Mouse (Mus musculus) CH12.LX (cell line): Measurements from ENCODE around the gene Fosl1.
A peak's percentile ranks its signal among the peaks of the same experiment; 100 is the strongest.

Source experiments
- JUND ChIP-seq: conservative IDR thresholded peaks from 2 replicates; pipeline ENCODE4 v1.6.1; 2011; ENCODE audit warnings: low read depth, low read length, improper control_type of control experiment
- MAX ChIP-seq: IDR thresholded peaks from 2 replicates; pipeline ENCODE4 v1.6.1; 2011; ENCODE audit warnings: low read length, improper control_type of control experiment
- POLR2AphosphoS2 ChIP-seq: IDR thresholded peaks from 2 replicates; pipeline ENCODE4 v1.6.1; 2011; ENCODE audit warnings: low read depth, low read length, improper control_type of control experiment
- SMC3 ChIP-seq: IDR thresholded peaks from 2 replicates; pipeline ENCODE4 v1.6.1; 2011; ENCODE audit warnings: low read depth, low read length, improper control_type of control experiment
- UBTF ChIP-seq: IDR thresholded peaks from 2 replicates; pipeline ENCODE4 v1.6.1; 2012; ENCODE audit warnings: low read depth, mild to moderate bottlenecking, inconsistent platforms, low read length, improper control_type of control experiment, moderate library complexity

DNA sequence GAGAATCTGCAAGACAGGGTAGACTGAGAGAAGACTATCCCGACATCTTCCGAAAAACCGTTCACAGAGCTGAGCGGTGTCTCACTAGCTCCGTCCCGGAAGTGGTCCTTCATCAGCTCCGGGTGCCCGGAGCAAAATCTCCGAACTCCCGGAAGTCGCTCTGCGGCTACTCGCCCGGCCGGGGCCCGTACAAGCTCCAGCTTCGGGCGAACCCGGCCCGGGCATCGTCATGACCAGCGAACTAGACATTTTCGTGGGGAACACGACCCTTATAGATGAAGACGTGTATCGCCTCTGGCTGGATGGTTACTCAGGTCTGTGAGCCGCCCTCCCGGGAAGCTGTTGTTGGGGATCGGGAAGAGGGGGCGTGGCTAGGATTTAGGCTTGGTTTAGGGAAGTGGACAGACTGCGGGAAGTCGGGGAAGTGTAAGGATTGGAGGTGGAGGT, 13.1 kb downstream of the Fosl1 start, which contains the start of gene Fibp:
- no peak for TF ChIP-seq MAX
- peak; percentile 95 for TF ChIP-seq UBTF
- TF ChIP-seq POLR2AphosphoS2 = peak; percentile 81; the same call in 1 of the 2 replicates
- TF ChIP-seq JUND = peak; percentile 48; the same call in 1 of the 2 replicates
- no peak for TF ChIP-seq SMC3
